Mouse (Mus musculus) liver, adult 2 months (tissue): ENCODE data around the gene Ulk2. TPM values are rescaled to one million over a fixed set of nuclear protein-coding genes. Genes with fewer than 3 reads are reported as not detected.
"Not testable (repeated sequence)": the region's sequence is repeated elsewhere in the genome, so short reads cannot be mapped to it uniquely, and the experiment has no call there.

Experiments used
- DNase-seq: peaks from one replicate; pipeline ENCODE4 v3.0.0-alpha.2; 2011; ENCODE audit warnings: low read depth, low spot score; ENCODE audit errors: extremely low read depth
- H3K27ac ChIP-seq: fragments of 200-500 bp; replicated peaks from 2 replicates; pipeline ENCODE4 v1.5.1; 2012; ENCODE audit warnings: low read depth, mild to moderate bottlenecking, control low read depth, inconsistent platforms, low read length; ENCODE audit not compliant: insufficient read depth
- H3K27me3 ChIP-seq: fragments of 200-500 bp; 2 replicates; pipeline ENCODE4 v1.6.1; 2012; ENCODE audit warnings: mild to moderate bottlenecking, moderate library complexity, low read length, inconsistent platforms; ENCODE audit not compliant: control insufficient read depth, insufficient read depth
- H3K36me3 ChIP-seq: fragments of 200-500 bp; 2 replicates; pipeline ENCODE4 v1.6.1; 2012; ENCODE audit warnings: low read length, inconsistent platforms; ENCODE audit not compliant: control insufficient read depth, insufficient read depth
- H3K4me1 ChIP-seq: fragments of 200-500 bp; 2 replicates; pipeline ENCODE4 v1.6.1; 2011; ENCODE audit warnings: low read length; ENCODE audit not compliant: control insufficient read depth, insufficient read depth
- H3K4me3 ChIP-seq: fragments of 200-500 bp; 2 replicates; pipeline ENCODE4 v1.5.1; 2011; ENCODE audit warnings: low read depth, mild to moderate bottlenecking, control low read depth, low read length, moderate library complexity; ENCODE audit not compliant: insufficient read depth
- H3K79me2 ChIP-seq: fragments of 200-500 bp; 2 replicates; pipeline ENCODE4 v1.6.1; 2012; ENCODE audit warnings: inconsistent platforms, mild to moderate bottlenecking, low read length, moderate library complexity; ENCODE audit not compliant: control insufficient read depth, insufficient read depth
- H3K9ac ChIP-seq: fragments of 200-500 bp; 2 replicates; pipeline ENCODE4 v1.6.1; 2012; ENCODE audit warnings: low read depth, mild to moderate bottlenecking, control low read depth, inconsistent platforms, low read length
- CTCF ChIP-seq: fragments of 200-500 bp; IDR thresholded peaks from 2 replicates; pipeline ENCODE4 v1.5.1; 2011; ENCODE audit warnings: low read depth, low read length, control low read depth
- POLR2A ChIP-seq: fragments of 200-500 bp; IDR thresholded peaks from 2 replicates; pipeline ENCODE4 v1.6.1; 2011; ENCODE audit warnings: low read length, control low read depth; ENCODE audit not compliant: insufficient read depth; ENCODE audit errors: extremely low read depth
- WGBS: fragments of 180-500 bp; shearing (Covaris S2); methylation state at CpG from one replicate; pipeline ENCODE4 v1.1.7; 2018; 5-methylcytosine and 5-hydroxymethylcytosine counted together
- polyA plus RNA-seq: library from polyadenylated mRNA; depleted of rRNA; stranded (reverse); fragments of >200 nt; gene quantifications from 2 replicates; pipeline ENCODE4 v1.2.3, GENCODE M21; 2012
- total RNA-seq: library from RNA; depleted of rRNA; stranded (reverse); fragments of >200 nt; gene quantifications from 2 replicates; pipeline ENCODE4 v1.2.3, GENCODE M21; 2014

Gene Ulk2
- total and polyA plus RNA-seq, 2 experiments = 38.8 to 52.4 TPM

GRCm38 (mm10) chr11:61859316-61859715 is 4.4 kb upstream of the Ulk2 start:
- Histone ChIP-seq H3K27ac (no peak overlapping the region), H3K27me3 (no peaks in the 10 kb centered on the region), H3K4me3 (no peak overlapping the region), H3K4me1 (peaks cover 23% of the 10 kb centered on the region), H3K36me3 (no peaks in the 10 kb centered on the region), H3K79me2 (no peaks in the 10 kb centered on the region), H3K9ac (no peak overlapping the region)
- DNase-seq = no peak
- WGBS = 69% methylated on average over 1 of the region's 1 CpGs
- TF ChIP-seq POLR2A (no peak), CTCF (no peak)

- peak overlapping the region; percentile 54; the same call in 1 of the 2 replicates for H3K9ac ChIP-seq
Measured at GRCm38 (mm10) chr11:61855539-61855938, 666 bp upstream of the Ulk2 start.

GRCm38 (mm10) chr11:61854211-61854987 is 474 bp downstream of the Ulk2 start:
- H3K36me3 ChIP-seq = peaks cover 7% of the 10 kb centered on the region; the same call in 1 of the 2 replicates
- no peaks in the 10 kb centered on the region for H3K27me3 ChIP-seq
- peak overlapping the region; percentile 98 for H3K9ac ChIP-seq
- DNase-seq = peak; percentile 89
- peaks cover 16% of the 10 kb centered on the region for H3K4me1 ChIP-seq
- TF ChIP-seq CTCF (peak; percentile 65), POLR2A (peak; percentile 87)
- peaks cover 2% of the 10 kb centered on the region; the same call in 1 of the 2 replicates for H3K79me2 ChIP-seq
- WGBS = under 1% methylated on average over 85 of the region's 87 CpGs
- peak overlapping the region; percentile 93 for H3K27ac ChIP-seq
- peak overlapping the region; percentile 81 for H3K4me3 ChIP-seq

More at GRCm38 (mm10) chr11:61855539-61855938, 666 bp upstream of the Ulk2 start:
- peaks cover 4% of the 10 kb centered on the region; the same call in 1 of the 2 replicates for H3K36me3 ChIP-seq
- H3K79me2 ChIP-seq = no peaks in the 10 kb centered on the region
- WGBS = 38% methylated on average over 6 of the region's 6 CpGs
- peaks cover 15% of the 10 kb centered on the region for H3K4me1 ChIP-seq
- no peak for TF ChIP-seq POLR2A
- no peak for TF ChIP-seq CTCF
- H3K4me3 ChIP-seq = peak overlapping the region; percentile 81
- H3K27me3 ChIP-seq = no peaks in the 10 kb centered on the region
- no peak for DNase-seq
- peak overlapping the region; percentile 78 for H3K27ac ChIP-seq

- WGBS = under 1% methylated on average over 5 of the region's 5 CpGs
- Histone ChIP-seq H3K4me3 (peak overlapping the region; percentile 81), H3K27me3 (no peaks in the 10 kb centered on the region), H3K4me1 (peaks cover 20% of the 10 kb centered on the region), H3K27ac (peak overlapping the region; percentile 93), H3K9ac (peak overlapping the region; percentile 98), H3K79me2 (peaks cover 4% of the 10 kb centered on the region; the same call in 1 of the 2 replicates), H3K36me3 (peaks cover 9% of the 10 kb centered on the region; the same call in 1 of the 2 replicates)
- DNase-seq = no peak
- TF ChIP-seq CTCF = no peak
- no peak for TF ChIP-seq POLR2A
Measured at GRCm38 (mm10) chr11:61853659-61854058, 1.2 kb downstream of the Ulk2 start.

GRCm38 (mm10) chr11:61852916-61853315 is 2.0 kb downstream of the Ulk2 start:
- peaks cover 20% of the 10 kb centered on the region for H3K4me1 ChIP-seq
- DNase-seq = no peak
- TF ChIP-seq CTCF (no peak), POLR2A (no peak)
- no peak overlapping the region for H3K4me3 ChIP-seq
- peaks cover 4% of the 10 kb centered on the region; the same call in 1 of the 2 replicates for H3K79me2 ChIP-seq
- peaks cover 11% of the 10 kb centered on the region; the same call in 1 of the 2 replicates for H3K36me3 ChIP-seq
- no peak overlapping the region for H3K9ac ChIP-seq
- H3K27ac ChIP-seq = no peak overlapping the region
- H3K27me3 ChIP-seq = no peaks in the 10 kb centered on the region

- TF ChIP-seq POLR2A = no peak
- TF ChIP-seq CTCF = peak; percentile 30; the same call in 1 of the 2 replicates
- Histone ChIP-seq H3K9ac (no peak overlapping the region), H3K4me3 (no peak overlapping the region), H3K4me1 (peaks cover 20% of the 10 kb centered on the region), H3K36me3 (peaks cover 21% of the 10 kb centered on the region), H3K79me2 (peaks cover 10% of the 10 kb centered on the region; the same call in 1 of the 2 replicates), H3K27ac (no peak overlapping the region), H3K27me3 (no peaks in the 10 kb centered on the region)
- no peak for DNase-seq
- 55% methylated on average over 3 of the region's 3 CpGs for WGBS
Measured at GRCm38 (mm10) chr11:61851195-61851594, 3.7 kb downstream of the Ulk2 start.

GRCm38 (mm10) chr11:61840663-61841062 is 14.2 kb downstream of the Ulk2 start:
- WGBS = 83% methylated on average over 3 of the region's 3 CpGs
- H3K36me3 ChIP-seq = peaks cover 52% of the 10 kb centered on the region
- not testable (repeated sequence) for H3K27me3 ChIP-seq, DNase-seq, H3K27ac ChIP-seq, H3K9ac ChIP-seq, H3K79me2 ChIP-seq, H3K4me1 ChIP-seq, H3K4me3 ChIP-seq
